Mouse (Mus musculus): Measurements from ENCODE around the gene Ubiad1.

GRCm38 (mm10) chr4:148460656-148461284, 16.2 kb upstream of the Ubiad1 start:
- no peak for TF ChIP-seq CTCF (IDR thresholded peaks at IDR 0.05; ENCODE audit: borderline replicate concordance, extremely low read depth, insufficient read depth, insufficient read length)
- no peak for TF ChIP-seq POLR2A (IDR thresholded peaks at IDR 0.05; ENCODE audit: borderline replicate concordance, extremely low read depth, insufficient read depth, insufficient read length, poor library complexity, severe bottlenecking)
